Mouse (Mus musculus) fat pad, adult 2 months (tissue): ENCODE data around the gene Ubn1.

Experiments
- DNase-seq: peaks from one replicate; pipeline ENCODE4 v3.0.0-alpha.2; 2011; ENCODE audit warnings: low read depth, low spot score; ENCODE audit errors: extremely low read depth

The Ubn1 gene

DNA sequence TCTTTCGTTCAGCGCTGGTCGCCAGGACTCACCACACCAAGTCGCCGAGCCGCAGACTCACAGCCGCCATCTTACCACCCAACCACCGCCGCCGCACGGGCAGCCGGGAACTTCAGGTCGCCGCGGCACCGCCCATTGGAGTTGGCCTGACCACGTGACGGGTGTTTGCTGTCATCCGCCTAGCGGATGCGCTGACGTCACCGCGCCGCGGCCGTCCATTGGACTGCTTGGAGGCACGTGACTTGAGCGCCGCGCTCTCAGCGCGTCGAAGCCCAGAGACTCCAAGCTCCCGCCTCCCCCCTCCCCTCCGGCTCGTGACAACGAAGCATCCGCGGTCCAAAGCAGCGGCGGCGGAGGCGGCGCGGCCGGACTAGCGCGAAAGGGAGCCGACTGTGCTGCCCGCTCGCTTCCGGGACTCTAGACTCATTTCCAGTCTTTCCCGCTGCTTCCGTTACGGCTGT is at the start of gene Ubn1, which contains the start of gene Glyr1:
Gene Ubn1 (plus strand): TSS at position 284 of the 461 bp plus-strand sequence.
Gene Glyr1 (minus strand): TSS at position 90 of the 461 bp plus-strand sequence.
- DNase-seq = peak; percentile 90

DNA sequence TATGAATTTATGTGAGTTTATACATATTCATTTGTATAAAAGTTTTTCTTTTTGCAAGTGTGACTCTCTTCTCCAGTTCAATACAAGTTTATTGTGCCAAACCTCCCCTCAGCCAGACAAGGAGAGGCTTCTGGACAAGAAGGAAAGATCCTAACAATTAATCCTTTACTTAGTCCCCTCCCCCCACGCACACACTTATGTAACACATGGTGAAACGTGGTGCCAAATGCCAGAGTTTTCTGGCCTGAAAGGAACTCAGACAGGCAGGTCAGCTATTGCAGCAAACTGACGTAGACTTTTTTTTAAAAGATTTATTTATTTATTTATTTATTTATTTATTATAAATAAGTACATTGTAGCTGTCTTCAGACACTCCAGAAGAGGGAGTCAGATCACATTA is 49.2 kb upstream of the Ubn1 start:
- peak; percentile 30 for DNase-seq

- no peak for DNase-seq
Measured at GRCm38 (mm10) chr16:5007067-5007466, 42.8 kb upstream of the Ubn1 start, which contains the start of gene Smim22. Smim22 (plus strand) TSS chr16:5007288.

GRCm38 (mm10) chr16:5007492-5007891 is 42.4 kb upstream of the Ubn1 start:
- DNase-seq = no peak

- peak; percentile 26 for DNase-seq
Measured at GRCm38 (mm10) chr16:5008076-5008475, 41.8 kb upstream of the Ubn1 start.

- no peak for DNase-seq
Measured at GRCm38 (mm10) chr16:5010371-5010935, 39.4 kb upstream of the Ubn1 start.

GRCm38 (mm10) chr16:5011285-5011684 is 38.6 kb upstream of the Ubn1 start:
- DNase-seq = no peak

GRCm38 (mm10) chr16:5012036-5013005 is 37.5 kb upstream of the Ubn1 start:
- DNase-seq = no peak

DNA sequence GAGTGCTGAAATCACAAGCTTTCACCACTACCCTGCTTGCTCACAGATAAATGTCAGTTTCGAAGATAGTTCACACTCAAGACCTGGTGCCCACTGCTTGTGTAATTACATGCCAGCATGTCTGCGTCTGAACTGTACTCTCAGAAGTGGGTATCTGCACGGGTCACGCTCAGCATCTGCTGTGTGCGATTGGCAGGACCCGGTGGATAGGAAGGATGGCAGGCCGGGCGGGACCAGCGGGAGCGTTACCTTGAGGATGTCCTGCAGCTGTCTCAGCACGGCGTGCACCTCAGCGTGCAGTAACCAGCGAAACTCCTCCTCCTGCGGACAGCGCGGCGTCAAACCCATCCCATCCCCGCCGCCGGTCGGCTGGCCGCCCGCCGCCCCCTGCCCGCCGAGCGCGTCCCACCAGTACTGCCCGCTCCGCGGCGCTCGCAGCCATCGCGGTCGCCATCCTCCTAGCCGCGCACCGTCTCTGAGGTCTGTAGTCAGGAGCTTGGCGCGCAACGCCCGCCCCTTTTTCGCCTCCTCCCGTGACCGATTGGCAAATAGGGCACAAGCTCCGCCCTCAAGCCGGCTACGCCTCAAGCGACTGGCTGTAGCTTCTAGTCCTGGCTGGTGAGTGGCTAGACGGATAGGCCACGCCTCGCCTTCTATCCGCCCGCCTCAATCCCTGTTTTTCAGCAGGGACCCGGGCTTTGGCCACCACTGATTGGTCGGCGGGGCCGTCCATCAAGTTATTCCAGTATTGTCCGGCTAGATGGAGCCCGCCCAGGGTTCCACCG is 36.6 kb upstream of the Ubn1 start, which contains the start of gene Rogdi:
Gene Rogdi (minus strand): TSS at position 500 of the 785 bp plus-strand sequence.
- peak; percentile 86 for DNase-seq

GRCm38 (mm10) chr16:5014578-5014977 is 35.3 kb upstream of the Ubn1 start:
- no peak for DNase-seq

DNA sequence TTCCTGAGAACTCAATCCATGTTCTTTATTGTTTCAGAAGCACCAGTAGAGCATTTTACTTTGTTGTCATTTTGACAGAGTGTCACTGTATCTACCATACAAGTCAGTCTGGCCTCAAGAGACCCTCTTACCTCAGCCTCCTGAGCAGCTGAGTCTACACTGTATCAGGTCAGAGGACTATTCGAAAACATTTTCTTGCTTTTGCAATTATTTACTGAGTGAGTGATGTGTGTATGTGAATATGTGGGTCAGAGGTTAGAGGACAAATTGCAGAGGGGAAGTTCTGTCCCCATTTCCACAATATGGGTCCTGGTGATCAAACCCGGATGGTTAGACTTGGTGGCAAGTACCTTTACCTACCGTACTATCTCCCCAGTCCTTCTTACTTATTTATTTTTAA is 25.8 kb upstream of the Ubn1 start:
- no peak for DNase-seq

DNA sequence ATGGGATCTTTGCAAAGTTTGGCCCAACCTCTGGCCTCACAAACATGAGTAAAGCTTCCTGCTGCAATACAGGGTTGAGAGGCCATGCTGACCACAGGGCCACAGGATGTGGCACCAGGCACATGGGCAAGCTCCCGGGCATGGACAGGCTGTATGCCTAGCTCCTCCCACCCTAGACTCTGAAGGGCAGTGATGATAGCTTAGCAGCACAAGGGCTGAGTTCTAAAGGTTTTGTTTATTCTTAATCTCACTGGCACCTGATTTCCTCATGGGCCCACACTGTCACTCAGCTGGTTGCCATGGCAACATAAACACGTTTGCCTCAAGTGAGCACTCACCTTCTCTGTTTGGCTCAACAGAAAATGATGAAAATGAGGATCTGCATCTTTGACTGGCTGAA is 20.0 kb upstream of the Ubn1 start:
- DNase-seq = no peak

DNA sequence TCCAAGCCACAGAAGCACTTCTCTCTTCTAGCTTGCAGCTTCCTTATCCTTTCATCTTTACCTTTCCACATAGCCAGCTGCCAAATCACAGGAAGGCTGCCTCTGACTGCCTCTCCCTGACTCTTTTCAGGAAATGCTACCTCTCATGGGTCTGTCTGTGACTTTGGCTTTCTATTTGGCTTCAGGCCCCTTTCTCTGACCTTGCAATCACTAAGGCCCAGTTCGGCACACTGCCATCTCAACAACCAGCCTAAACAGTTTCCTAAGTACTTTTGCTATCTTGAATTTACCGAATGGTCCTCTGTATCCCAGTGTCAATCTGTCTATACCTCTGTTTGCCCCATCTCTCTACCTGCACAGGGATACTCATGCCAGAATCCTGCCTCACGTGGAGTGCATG is 14.3 kb upstream of the Ubn1 start:
- no peak for DNase-seq

- no peak for DNase-seq
Measured at GRCm38 (mm10) chr16:5036649-5037234, 13.1 kb upstream of the Ubn1 start.

- DNase-seq = no peak
Measured at GRCm38 (mm10) chr16:5045322-5045721, 4.5 kb upstream of the Ubn1 start.

- no peak for DNase-seq
Measured at GRCm38 (mm10) chr16:5049182-5049773, 579 bp upstream of the Ubn1 start.

DNA sequence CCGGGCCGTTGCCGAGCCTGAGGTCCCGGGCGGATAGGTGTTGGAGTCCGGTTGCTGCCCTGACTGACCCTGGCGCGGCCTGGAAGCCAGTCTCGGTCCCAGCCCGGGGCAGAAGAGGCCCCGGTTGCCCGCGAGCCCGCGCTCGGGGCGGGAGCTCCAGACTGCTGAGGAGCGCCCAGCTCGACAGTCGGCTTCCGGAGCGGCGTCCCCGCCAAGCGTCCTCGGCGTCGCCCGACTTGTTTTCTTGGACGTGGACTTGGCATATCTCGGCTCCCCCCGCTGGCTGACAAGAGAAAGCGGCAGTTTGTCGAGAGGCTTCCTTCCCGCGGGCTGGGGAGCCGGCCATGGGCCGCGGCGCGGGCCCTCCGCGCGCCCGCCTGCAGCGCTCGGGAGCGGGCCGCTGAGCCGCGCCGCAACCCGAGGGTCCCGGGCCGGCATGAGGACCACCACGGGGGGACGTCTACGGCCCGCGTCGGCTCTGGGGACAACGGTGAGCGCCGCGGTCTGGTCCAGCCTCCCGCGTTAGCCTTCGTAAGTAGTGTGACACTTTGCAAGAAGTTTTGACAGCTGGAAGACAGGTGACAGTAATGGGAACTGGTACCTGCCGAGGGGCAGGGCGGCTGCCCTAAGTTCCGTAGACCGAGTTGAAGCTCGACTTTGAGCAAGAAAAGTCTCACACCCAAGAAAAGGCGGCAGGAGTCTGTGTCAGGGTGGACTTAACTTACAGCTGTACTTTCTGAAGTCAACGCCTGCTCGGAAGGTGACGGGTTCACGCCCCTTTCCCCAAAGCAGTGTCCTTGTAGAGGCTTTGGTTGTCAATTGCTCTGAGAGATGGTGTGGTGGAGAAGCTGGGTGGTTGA is 624 bp downstream of the Ubn1 start:
- no peak for DNase-seq

GRCm38 (mm10) chr16:5058114-5058513 is 8.3 kb downstream of the Ubn1 start:
- no peak for DNase-seq

GRCm38 (mm10) chr16:5063472-5063871 is 13.6 kb downstream of the Ubn1 start:
- DNase-seq = no peak
